Mouse (Mus musculus): Measurements from ENCODE around the gene Map1s.

DNA sequence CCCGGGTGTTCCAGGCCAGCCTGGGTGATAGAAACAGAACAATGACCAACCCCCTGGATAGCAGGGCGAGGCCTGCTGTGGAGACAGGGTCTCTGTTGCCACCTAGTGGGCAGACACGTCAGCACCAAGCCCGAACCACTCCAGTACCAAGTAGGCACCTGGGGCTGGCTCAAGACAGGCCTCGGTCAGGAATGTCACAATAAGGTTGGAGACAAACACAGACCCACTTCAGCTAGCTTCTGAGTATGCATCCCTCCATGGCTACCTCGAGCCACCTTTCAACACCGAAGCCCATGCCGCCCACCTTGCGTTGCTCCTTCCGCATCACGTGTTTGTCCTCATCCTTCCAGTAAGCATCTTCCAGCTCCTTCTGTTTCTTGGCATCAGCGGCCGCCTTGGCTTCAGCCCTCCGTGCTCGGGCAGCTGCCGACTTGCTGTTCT is 36.1 kb upstream of the Map1s start:
- TF ChIP-seq CTCF (IDR thresholded peaks at IDR 0.05; ENCODE audit: low read depth, low read length) = peak; percentile 60
- no peak for TF ChIP-seq POLR2A (IDR thresholded peaks at IDR 0.05; ENCODE audit: borderline replicate concordance, low read depth, low read length)
